Mouse (Mus musculus): ENCODE measurements around the gene Top3a.
"Not testable (repeated sequence)": the region's sequence is repeated elsewhere in the genome, so short reads cannot be mapped to it uniquely, and the experiment has no call there.

The Top3a gene

DNA sequence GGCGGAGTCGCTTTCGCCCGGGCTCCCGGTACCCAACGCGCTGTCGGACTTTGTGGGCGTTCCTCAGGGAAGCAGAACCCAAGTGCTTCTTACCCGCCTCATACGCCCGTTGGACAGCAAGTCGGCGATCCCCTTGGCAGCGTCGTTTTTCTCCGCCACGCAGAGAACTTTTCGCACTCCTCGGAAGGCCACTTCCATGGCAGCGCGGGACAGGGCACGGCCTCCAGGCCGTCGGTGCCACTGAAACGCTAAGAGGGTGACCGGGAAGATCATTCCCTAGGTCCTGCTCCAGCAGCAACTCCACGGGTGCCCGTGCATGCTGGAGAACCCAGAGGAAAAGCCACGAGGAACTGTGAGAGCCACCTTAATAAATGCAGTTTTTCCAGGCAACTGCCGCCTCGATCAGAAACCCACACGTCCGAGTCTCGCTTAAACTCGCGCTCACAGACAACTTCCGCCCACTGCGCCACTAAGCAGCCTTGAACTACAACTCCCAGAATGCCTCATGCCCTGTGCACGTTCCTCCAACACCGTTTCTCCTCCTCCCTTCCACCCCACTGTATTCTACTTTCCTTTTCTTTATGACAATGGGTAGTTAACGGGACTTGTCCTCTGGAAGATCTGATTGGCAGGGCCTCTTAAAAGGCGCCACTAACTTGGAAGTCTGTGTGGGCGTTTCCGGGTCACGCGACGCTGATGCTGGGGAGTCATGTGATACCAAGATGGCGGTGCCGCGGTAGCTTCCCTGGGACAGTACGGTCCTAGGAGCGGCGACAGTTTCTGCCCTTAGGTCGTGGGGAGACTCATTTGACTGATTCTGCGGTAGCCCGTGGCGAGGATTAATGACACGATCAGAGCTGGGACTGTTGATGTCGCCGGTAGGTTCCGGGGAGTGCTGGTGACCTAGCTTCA is at the start of gene Top3a, which contains the start of gene Smcr8:
Gene Top3a, minus strand, starts transcription at position 537 of the 912 bp plus-strand sequence.
Gene Smcr8, plus strand, starts transcription at position 696 of the 912 bp plus-strand sequence.
- DNase-seq (ENCODE audit: low read depth in 2 of 2, low spot score in 2 of 2) = peak; percentile 83 to 88

DNA sequence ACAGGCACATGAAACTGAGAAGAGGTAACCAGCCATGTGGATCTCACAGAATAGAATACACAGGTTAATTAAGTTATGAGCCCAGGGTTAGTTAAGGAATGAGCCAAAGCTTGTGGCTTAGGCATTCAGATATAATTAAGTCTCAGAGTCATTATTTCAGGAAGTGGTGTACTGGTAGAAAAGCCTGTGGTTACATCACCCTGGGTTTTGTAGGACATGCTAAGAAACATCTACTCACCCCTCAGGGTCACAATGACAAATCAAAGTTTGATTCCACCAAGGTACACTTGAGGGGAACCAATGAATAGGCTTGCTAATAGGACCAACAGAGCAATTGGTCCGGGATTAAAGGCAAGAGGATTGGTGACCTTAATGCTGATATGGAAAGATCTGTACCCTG is 49.5 kb upstream of the Top3a start:
- no peak for DNase-seq (ENCODE audit: low read depth in 2 of 2, low spot score in 2 of 2)

DNA sequence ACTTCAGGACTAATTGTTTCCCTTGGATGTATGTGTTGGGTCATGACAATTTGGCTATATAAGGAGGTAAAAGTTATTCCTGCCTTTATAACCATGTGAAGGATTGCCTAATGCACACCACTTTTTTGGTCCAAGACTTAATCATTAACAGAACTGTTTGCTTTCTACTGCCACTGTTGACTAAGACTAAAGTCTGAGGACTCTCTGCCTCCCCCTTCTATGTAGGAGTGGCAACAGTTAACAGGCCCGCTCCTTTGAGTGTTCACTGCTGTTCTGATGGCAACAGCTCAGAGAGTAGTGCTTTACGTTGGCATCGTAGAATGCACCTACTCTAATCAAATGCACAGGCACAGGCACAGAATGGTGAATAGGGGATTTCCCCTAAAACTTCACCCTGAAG is 48.0 kb upstream of the Top3a start:
- no peak for DNase-seq (ENCODE audit: low read depth in 2 of 2, low spot score in 2 of 2)

DNA sequence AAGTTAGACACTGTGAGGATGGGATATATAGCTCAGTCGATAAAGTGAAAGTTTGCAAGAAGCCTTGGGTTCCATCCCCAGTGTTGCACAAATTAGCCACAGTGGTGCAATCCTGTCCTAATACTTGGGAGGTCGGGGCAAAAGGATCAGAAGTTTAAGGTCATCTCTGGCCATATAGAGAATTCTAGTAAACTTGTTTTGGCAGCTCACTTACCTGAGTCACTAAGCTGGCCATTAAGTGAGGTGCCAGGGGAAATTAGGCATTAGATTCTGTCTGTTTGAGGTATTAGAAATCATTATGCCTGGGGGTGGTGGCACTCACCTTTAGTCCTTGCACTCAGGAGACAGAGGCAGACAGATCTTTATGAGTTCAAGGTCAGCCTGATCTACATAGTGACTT is 46.6 kb upstream of the Top3a start:
- no peak for DNase-seq (ENCODE audit: low read depth in 2 of 2, low spot score in 2 of 2)

DNA sequence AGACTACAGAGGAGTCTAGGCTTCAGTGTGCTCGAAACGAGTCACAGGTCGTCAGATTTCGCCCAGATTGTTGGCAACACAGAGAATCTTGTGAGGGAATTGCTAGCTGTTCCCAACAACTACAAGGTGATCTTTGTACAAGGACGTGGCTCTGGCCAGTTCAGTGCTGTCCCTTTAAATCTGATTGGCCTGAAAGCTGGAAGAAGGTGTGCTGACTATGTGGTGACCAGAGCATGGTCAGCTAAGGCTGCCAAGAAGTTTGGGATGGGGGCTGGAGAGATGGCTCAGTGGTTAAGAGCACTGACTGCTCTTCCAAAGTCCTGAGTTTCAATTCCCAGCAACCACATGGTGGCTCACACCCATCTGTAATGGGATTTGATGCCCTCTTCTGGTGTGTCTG is 39.2 kb upstream of the Top3a start:
- DNase-seq (ENCODE audit: low read depth in 2 of 2, low spot score in 2 of 2) = no peak

DNA sequence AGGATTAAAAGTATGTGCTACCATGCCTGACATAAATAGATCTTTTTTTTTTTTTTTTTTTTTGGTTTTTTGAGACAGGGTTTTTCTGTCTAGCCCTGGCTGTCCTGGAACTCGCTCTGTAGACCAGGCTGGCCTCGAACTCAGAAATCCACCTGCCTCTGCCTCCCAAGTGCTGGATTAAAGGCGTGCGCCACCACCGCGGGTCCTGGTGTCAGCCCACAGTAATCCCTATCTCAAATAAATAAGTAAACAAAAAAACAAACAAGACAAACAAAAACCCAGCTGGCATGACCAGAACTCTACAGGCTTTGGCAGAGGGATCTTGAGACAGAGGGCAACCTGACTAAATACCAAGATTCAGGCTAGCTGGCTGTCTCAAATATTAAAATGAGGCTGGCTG is 34.5 kb upstream of the Top3a start, which contains the start of gene Shmt1:
Gene Shmt1, minus strand, starts transcription at position 101 of the 400 bp plus-strand sequence.
- DNase-seq (ENCODE audit: low read depth in 2 of 2, low spot score in 2 of 2) = not testable (repeated sequence)

DNA sequence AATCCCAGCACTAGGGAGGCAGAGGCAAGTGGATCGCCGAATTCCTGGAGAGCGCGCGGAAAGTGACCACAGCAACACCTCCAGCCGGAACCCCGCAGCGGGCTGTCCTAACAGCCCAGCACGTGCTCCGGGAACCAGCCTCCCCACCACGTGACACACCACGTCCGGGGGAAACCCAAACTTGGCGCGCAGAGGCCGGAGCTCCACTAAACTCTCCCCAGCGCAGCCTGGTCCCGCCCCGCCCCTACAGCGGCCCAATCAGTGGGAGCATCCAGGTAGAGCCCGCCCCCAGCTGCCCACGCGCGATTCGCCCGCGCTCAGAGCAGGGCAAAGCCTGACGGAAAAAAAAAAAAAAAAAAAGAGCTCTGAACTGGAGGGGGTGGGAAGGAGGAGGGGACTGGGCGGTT is 33.9 kb upstream of the Top3a start:
- peak; percentile 82 to 89 for DNase-seq (ENCODE audit: low read depth in 2 of 2, low spot score in 2 of 2)

DNA sequence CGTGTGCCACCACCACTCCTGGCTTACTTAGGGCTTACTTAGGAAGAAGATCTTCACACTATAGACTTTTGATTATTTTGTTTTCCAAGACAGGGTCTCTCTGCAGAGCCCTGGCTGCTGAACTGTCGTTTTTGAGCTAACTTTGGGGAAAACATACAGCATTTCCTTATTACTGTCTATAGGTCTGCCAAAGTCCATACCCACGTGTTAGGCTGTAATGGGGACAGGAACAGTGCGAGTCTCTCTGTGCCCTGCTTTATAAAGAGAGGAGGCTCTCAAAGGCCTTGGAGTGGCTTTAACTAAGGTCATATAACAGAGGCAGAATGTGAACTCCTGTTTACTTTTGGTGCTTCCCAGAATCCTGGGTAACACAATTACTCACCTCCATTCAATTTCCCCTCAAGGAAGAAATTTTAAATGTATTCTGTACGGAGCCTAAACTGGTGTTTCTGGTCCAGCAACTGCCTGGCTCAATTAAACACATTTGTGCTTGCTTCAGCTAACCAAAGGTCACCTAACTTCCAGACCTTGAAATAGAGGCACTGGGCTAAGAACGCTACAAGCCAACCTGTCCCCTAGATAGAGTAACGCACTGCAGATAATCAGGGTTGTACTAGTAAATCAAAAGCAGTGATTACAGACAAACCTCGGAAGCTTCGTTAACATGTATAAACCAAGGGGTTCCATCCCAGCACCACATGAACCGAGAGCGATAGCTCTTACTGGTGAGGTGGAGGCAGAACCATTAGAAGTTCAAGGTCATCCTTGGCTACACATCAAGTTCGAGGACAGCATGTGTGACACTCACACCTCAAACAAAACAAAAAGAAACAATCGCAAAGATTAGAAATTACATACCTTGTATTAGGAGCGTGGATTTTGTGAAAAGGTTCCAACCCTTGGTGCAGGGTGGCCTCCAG is 33.1 kb upstream of the Top3a start:
- no peak for DNase-seq (ENCODE audit: low read depth in 2 of 2, low spot score in 2 of 2)

DNA sequence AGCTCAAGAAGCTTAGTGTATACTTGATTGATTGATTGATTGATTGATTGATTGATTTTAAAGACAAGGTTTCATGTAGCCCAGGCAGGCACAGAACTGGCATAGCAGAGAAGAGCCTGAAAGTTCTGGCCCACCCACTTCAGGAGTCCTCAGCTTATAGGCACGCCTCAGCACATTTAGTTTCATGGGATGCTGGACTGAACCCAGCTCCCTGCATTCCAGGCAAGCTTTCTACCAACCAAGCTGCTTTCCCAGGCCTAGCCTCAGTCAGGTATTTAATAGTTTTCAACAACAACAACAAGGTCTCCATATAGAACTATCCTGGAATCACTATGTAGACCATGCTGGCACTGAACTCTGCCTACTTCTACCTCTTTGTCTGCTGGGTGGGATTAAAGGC is 32.4 kb upstream of the Top3a start:
- DNase-seq (ENCODE audit: low read depth in 2 of 2, low spot score in 2 of 2) = no peak

DNA sequence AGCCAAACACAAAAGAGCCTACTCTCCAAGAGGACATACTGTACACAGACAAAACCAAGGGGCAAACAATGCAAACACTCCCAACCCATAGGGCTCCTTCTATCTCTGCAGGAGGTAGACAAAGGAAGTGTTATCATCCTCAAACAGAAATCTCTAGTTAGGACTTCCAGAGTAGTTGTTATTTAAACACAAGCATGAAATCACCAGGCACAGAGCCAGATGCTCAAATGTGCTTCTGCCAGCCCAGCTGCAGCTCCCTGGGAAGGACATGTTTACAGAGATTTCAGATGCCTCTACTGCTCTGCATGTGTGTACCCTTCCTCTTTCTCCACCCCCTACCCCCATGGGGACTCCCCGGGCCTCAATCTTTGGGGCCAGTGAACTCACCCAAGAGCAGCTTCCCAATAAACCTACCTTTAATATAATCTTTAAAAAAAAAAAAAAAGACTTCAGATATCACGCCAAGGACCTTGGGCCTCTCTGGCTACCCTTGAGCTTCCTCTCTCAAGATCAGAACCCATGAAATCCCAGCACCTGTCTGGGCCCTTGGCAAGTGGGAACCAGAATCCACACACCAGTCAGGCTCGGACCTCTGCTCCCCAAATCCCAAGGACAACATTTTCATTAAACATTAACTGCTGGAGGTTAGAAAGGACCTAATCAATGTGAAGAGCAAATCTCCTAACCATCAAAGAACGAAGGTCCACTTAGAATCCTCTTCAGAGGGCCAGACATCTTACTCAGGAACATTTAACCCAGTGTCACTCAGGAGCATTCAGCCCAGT is 31.3 kb upstream of the Top3a start:
- DNase-seq (ENCODE audit: low read depth in 2 of 2, low spot score in 2 of 2) = no peak

DNA sequence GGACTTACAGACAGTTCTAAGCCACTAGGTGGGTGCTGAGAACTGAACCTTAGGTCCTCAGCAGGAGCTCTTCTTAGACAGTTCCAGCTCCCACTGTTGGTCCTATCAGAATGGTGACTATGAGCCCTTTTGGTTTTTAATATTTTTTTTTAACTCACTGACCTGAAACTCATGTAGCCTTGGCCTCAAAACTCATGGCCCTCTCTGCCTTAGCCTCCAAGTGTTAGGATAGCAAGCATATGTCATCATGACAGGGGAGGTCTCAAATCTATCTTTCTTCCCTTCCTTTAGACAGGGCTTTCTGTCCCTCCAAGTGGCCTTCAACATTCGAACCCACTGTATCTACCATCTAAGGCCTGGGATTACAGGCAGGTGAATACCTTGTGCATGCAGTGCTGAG is 23.7 kb upstream of the Top3a start:
- no peak for DNase-seq (ENCODE audit: low read depth in 2 of 2, low spot score in 2 of 2)

DNA sequence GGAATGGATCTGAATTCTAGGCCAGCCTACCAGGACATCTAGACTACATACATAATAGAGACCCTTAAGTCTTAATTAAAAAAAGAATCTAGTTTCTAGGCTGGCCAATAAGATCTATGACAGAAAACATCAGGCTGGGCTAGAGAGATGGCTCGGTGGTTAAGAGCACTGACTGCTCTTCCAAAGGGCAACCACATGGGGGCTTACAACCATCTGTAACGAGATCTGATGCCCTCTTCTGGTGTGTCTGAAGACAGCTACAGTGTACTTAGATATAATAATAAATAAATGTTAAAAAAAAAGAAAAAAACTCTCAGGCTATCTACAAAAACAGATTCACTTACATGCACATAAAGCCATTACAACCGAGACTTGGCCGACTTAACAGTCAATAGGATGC is 22.8 kb upstream of the Top3a start:
- DNase-seq (ENCODE audit: low read depth in 2 of 2, low spot score in 2 of 2) = no peak

DNA sequence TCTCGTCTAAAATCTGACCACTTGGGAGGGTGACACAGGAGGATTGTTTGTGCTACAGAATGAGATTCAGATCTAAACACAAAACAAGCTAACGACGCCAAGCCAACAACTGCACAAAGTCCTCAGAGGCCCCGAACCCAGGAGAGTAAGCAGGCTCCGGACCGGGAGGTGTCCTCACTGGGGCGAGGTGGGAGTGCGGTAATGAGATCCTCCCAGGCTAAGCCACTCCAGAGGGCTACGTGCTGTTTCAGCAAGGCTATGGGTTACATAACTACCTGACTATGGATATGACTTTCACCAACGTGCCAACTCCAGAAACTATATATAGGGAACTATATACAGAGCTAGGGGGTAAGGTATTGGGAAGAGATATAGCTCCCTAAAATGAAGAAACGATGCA is 19.2 kb upstream of the Top3a start:
- no peak for DNase-seq (ENCODE audit: low read depth in 2 of 2, low spot score in 2 of 2)

DNA sequence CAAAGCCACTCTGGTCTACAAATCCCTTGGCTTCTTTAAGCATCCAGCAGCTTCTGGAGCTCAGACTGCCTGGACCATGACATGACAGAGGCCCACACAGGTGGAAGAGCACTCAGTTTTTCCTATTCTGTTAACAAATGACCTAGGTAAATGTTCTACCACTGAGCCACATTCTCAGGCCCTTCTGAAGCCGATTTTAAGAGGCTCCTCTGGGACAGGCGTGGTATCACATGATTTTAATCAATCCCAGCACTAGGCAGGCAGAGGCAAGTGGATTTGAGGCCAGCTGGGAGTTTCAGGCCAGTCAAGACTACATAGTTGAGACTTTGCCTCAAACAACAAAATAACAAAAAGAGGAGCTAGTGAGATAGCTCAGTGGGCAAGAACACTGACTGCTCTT is 13.3 kb upstream of the Top3a start:
- DNase-seq (ENCODE audit: low read depth in 2 of 2, low spot score in 2 of 2) = no peak

DNA sequence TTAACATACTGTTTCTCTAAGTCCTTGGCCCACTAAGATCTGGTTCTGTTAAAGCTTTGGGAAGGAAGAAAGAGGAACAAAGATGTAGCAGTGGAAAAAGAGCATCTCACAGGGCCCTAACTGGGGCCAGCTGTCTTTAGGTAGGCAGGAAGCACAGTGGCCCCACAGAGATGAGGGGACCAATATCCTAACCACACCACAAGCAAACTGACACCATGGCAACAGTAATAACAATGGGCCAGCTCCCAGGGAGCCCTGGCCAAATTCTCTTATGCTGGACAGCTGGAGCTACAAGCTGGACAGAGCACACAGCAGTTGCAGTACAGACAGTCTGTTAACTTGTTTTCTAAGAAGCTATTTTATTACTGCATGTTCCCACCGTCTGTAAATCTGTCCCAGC is 10.4 kb upstream of the Top3a start:
- no peak for DNase-seq (ENCODE audit: low read depth in 2 of 2, low spot score in 2 of 2)

DNA sequence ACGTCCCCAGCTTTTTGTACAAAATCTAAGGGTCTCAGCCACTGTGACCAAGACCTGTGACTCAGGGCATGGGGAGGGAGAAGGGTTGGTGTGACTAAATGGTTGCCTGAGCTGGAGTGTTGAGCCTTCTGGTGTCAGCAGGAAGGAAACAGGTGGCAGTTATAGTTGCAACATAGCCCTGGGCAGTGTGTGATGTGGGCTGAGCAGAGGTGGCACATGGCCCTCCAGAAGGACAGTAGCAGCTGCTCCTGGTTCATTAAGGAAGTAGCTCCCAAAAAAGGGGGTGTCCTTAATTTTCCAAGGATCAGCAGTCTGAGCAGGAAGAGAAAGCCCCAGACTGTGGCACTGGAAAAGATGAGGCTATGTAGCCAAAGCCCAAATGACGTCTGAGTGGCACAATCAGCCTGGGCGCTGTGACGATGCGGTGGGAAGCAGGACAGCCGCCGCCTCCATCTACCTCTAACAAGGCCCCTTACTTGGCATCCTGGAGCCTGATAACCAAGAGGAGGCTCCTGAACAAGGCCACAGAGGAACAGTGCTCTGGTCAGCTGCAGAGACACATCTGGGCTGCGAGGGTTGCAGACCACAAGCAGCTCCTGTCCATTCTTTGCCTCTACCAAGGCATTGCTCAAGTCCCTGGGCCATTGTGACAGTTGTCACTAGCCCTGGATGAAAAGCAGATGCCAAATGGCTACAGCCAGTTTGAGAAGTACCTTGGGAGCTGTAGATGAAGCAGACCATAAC is 7.2 kb upstream of the Top3a start:
- no peak for DNase-seq (ENCODE audit: low read depth in 2 of 2, low spot score in 2 of 2)

DNA sequence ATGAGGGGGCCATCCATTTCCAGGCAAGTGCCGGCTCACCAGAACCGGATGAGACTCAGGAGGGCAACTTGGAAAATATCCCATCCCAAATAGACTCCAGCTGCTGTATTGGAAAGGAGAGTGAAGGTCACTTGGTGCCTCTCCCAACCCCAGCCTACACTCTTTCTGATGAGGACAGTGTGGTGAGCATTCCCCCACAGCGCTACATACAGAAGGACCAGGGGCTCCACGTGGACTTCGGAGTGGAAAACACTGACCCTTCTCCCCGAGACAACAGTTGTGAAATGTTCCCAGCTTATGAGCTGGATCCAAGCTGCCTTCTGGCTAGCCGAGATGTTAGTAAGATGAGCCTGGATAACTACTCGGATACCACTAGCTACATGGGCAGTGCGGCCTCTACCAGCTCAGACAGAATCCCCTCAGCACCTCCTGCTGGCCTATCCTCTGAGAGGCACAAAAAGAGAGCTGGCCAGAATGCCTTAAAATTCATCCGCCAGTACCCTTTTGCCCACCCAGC is 2.6 kb upstream of the Top3a start:
- DNase-seq (ENCODE audit: low read depth in 2 of 2, low spot score in 2 of 2) = no peak

DNA sequence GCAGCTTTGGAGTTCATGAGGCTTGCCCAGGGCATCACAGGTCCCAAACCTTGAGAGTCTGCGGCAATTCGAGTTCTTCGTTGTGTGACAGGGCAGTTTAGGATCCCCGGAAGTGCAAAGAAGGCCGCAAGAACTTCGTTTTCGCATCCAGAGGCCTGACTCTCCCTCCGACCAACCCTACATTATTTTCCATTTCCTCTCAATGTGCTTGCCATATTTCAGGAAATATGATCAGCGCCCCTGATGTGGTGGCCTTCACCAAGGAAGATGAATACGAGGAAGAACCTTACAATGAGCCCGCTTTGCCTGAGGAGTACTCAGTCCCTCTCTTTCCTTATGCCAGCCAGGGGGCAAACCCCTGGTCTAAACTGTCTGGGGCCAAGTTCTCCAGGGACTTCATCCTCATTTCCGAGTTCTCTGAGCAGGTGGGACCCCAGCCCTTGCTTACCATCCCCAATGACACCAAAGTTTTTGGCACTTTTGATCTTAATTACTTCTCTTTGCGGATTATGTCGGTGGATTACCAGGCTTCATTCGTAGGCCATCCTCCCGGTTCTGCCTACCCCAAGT is 721 bp upstream of the Top3a start:
- no peak for DNase-seq (ENCODE audit: low read depth in 2 of 2, low spot score in 2 of 2)

DNA sequence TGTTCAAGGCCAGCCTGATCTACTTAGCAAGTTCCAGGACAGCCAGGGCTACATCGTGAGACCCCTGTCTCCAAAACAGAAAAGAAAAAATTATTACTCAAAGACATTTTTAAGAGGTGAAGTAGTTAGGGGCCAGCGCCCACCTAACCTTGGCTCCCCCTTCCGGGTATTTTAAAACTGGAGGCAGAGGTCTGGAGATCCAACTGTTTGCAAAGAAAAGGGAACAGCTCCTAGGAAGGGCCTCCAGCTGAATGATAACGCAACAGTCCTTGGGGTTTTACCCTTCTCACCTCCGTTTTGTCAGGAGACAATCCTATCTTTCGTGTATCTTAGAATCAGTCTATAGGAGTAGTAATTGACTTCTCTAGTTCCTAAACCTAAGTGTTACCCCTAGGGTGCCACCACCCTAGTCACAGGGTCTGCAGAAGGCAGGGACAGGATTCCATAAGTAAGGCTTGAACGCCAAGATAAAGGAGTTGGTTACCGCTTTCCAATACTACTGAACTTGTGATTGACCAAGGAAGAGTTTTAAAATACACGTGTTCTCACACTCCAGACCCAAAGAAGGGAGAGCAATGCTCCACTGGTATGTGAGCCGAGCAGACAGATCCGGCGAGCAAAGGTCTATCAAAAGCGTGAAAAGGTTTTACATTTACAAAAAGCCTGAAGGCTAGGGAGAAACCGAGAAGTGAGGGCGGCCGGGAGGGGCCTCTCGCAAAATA is 897 bp downstream of the Top3a start:
- DNase-seq (ENCODE audit: low read depth in 2 of 2, low spot score in 2 of 2) = no peak
